Comparison of ENCODE assay signal across 10 mouse cellular contexts in genomic region chr11:84919276-84919675, GRCm38 (mm10). TPM values are rescaled to one million over a fixed set of nuclear protein-coding genes. Genes with fewer than 3 reads are reported as not detected.
DNase-seq lines count a peak whose midpoint lies in the region; ATAC-seq lines count a peak whose summit lies in the region.
"Had no signal": no experiment of that assay in that cellular context is flagged by ENCODE, and none has a peak within 500 bp of the region (broad histone marks: within the 10 kb centered on the region; RNA-seq: fewer than 3 reads in every experiment).

No protein-coding gene starts in this region.

- peak; percentile 27 for DNase-seq in left cerebral cortex, postnatal 4 days
- DNase-seq in left cerebral cortex, adult 11 months (ENCODE audit: low spot score), result no peak
- peak; percentile 79 for DNase-seq in ES-CJ7 (ENCODE audit: low read depth, low spot score)
- peak; percentile 33 for DNase-seq in adrenal gland, postnatal 25 days
- peak; percentile 61 for DNase-seq in embryonic facial prominence, embryonic 11.5 days (ENCODE audit: low spot score)
- no peak for DNase-seq in frontal cortex, postnatal 10 days (ENCODE audit: low spot score in 2 of 2)
- no peak for DNase-seq in ovary, postnatal 14 days (ENCODE audit: low spot score)

- H3K4me1 ChIP-seq in embryonic facial prominence, embryonic 11.5 days (ENCODE audit: control insufficient read depth, insufficient read depth, low read length), result no peaks in the 10 kb centered on the region

- no peak overlapping the region for H3K9ac ChIP-seq in embryonic facial prominence, embryonic 11.5 days (replicated peaks; ENCODE audit: low read length)
- H3K9ac ChIP-seq: heart, embryonic 15.5 days; midbrain, embryonic 12.5 days had no signal

- no peaks in the 10 kb centered on the region for H3K9me3 ChIP-seq in embryonic facial prominence, embryonic 11.5 days (replicated peaks; ENCODE audit: control insufficient read depth, low read length)
- H3K9me3 ChIP-seq: heart, embryonic 15.5 days; midbrain, embryonic 12.5 days had no signal

- ATAC-seq in embryonic facial prominence, embryonic 11.5 days (replicated peaks; ENCODE audit: insufficient number of reproducible peaks, low FRiP score, low TSS enrichment, low read depth), result no peak
- ATAC-seq in megakaryocyte, adult 5-6 weeks (ENCODE audit: poor library complexity, severe bottlenecking), result peak; percentile 56

- H3K4me2 ChIP-seq in embryonic facial prominence, embryonic 11.5 days (ENCODE audit: low read depth, low read length), result no peak overlapping the region

- no peak overlapping the region for H3K4me3 ChIP-seq in embryonic facial prominence, embryonic 11.5 days (ENCODE audit: low read depth, low read length)
- H3K4me3 ChIP-seq: heart, embryonic 15.5 days; midbrain, embryonic 12.5 days had no signal

- no peak overlapping the region for H3K27ac ChIP-seq in embryonic facial prominence, embryonic 11.5 days (replicated peaks; ENCODE audit: low read depth, low read length)
- H3K27ac ChIP-seq: heart, embryonic 15.5 days; midbrain, embryonic 12.5 days had no signal

- H3K36me3 ChIP-seq in embryonic facial prominence, embryonic 11.5 days (replicated peaks; ENCODE audit: control insufficient read depth, insufficient read depth, low read depth, low read length), result no peaks in the 10 kb centered on the region
- H3K36me3 ChIP-seq: heart, embryonic 15.5 days had no signal

- H3K27me3 ChIP-seq in embryonic facial prominence, embryonic 11.5 days (ENCODE audit: control insufficient read depth, insufficient read depth, low read length), result no peaks in the 10 kb centered on the region
- H3K27me3 ChIP-seq: heart, embryonic 15.5 days; midbrain, embryonic 12.5 days had no signal

- WGBS in embryonic facial prominence, embryonic 11.5 days, result 47% methylated on average over 3 of the region's 3 CpGs

- intact Hi-C loops in left cerebral cortex, postnatal 4 days (cut with DNase I), result loop anchor here (5.0 kb wide), 2 partner anchors 58 to 263 kb away; no protein-coding TSS in a partner anchor

RNA-seq across cellular contexts. Expression of gene Znhit3, which starts 3.1 kb away (rescaled TPM):
- 10 to 100 TPM; 24.8 to 30.7 TPM for total RNA-seq in left cerebral cortex, postnatal 4 days (2021)
- 11.2 and 11.6 TPM in 2 replicates for total RNA-seq in adrenal gland, postnatal 25 days (2021)
- 67.9 and 77.0 TPM in 2 replicates for polyA plus RNA-seq in embryonic facial prominence, embryonic 11.5 days (2014; fragmentation: Nextera tagmentation; extraction: Ambion mirVana)
- 20.8 and 21.8 TPM in 2 replicates for total RNA-seq in megakaryocyte, adult 5-6 weeks (2015)
- 14.6 and 14.9 TPM in 2 replicates for total RNA-seq in megakaryocyte, adult 5-6 weeks (2017)

RNA-seq across cellular contexts. Expression of gene Car4, which starts 38.3 kb away (rescaled TPM):
- 10 to 100 TPM; 21.7 to 23.2 TPM for total RNA-seq in left cerebral cortex, postnatal 4 days (2021)
- 5.3 and 7.9 TPM in 2 replicates for total RNA-seq in adrenal gland, postnatal 25 days (2021)
- 1.6 and 2.0 TPM in 2 replicates for polyA plus RNA-seq in embryonic facial prominence, embryonic 11.5 days (2014; fragmentation: Nextera tagmentation; extraction: Ambion mirVana)
- total RNA-seq in megakaryocyte, adult 5-6 weeks (2015), result not detected in 2 replicates
- not detected in 2 replicates for total RNA-seq in megakaryocyte, adult 5-6 weeks (2017)

RNA-seq across cellular contexts. Expression of gene Pigw, which starts 39.2 kb away (rescaled TPM):
- 10 to 100 TPM; 11.2 to 12.0 TPM for total RNA-seq in left cerebral cortex, postnatal 4 days (2021)
- total RNA-seq in adrenal gland, postnatal 25 days (2021), result 10.5 and 11.8 TPM in 2 replicates
- 3.0 and 3.7 TPM in 2 replicates for polyA plus RNA-seq in embryonic facial prominence, embryonic 11.5 days (2014; fragmentation: Nextera tagmentation; extraction: Ambion mirVana)
- 2.1 and 2.8 TPM in 2 replicates for total RNA-seq in megakaryocyte, adult 5-6 weeks (2015)
- 3.3 and 3.6 TPM in 2 replicates for total RNA-seq in megakaryocyte, adult 5-6 weeks (2017)

RNA-seq across cellular contexts. Expression of gene Myo19, which starts 39.3 kb away (rescaled TPM):
- 10 to 100 TPM; 20.0 to 21.1 TPM for total RNA-seq in left cerebral cortex, postnatal 4 days (2021)
- 14.5 and 15.9 TPM in 2 replicates for total RNA-seq in adrenal gland, postnatal 25 days (2021)
- polyA plus RNA-seq in embryonic facial prominence, embryonic 11.5 days (2014; fragmentation: Nextera tagmentation; extraction: Ambion mirVana), result 8.1 and 8.2 TPM in 2 replicates
- 1.2 and 2.1 TPM in 2 replicates for total RNA-seq in megakaryocyte, adult 5-6 weeks (2015)
- total RNA-seq in megakaryocyte, adult 5-6 weeks (2017), result 1.4 and 2.8 TPM in 2 replicates

RNA-seq across cellular contexts. Expression of gene Ggnbp2, which starts 48.7 kb away (rescaled TPM):
- 100 to 1,000 TPM in 1 of 2 experiments, 10 to 100 TPM in 1; 86.9 to 100 TPM for total RNA-seq in left cerebral cortex, postnatal 4 days (2021)
- 85.3 and 91.7 TPM in 2 replicates for total RNA-seq in adrenal gland, postnatal 25 days (2021)
- 72.0 and 72.5 TPM in 2 replicates for polyA plus RNA-seq in embryonic facial prominence, embryonic 11.5 days (2014; fragmentation: Nextera tagmentation; extraction: Ambion mirVana)
- total RNA-seq in megakaryocyte, adult 5-6 weeks (2015), result 129 and 131 TPM in 2 replicates
- total RNA-seq in megakaryocyte, adult 5-6 weeks (2017), result 164 and 179 TPM in 2 replicates

Comparison
In these comparisons a context has a peak if more than half of its experiments do, and no peak if none do; other contexts are left out.
1. DNase-seq: peak in left cerebral cortex, postnatal 4 days (single experiment), ES-CJ7 (single experiment), adrenal gland, postnatal 25 days (single experiment) and embryonic facial prominence, embryonic 11.5 days (single experiment); none in left cerebral cortex, adult 11 months (single experiment), frontal cortex, postnatal 10 days (0 of 2) and ovary, postnatal 14 days (single experiment).